Mouse (Mus musculus): ENCODE results near the gene Vmn1r72. TPM values are rescaled to one million over a fixed set of nuclear protein-coding genes. Genes with fewer than 3 reads are reported as not detected.
"Not testable (repeated sequence)": the region's sequence is repeated elsewhere in the genome, so short reads cannot be mapped to it uniquely, and the experiment has no call there.

Vmn1r72 gene
- polyA plus RNA-seq (2016; fragmentation: Nextera tagmentation; extraction: Ambion mirVana), result not detected in 2 replicates

GRCm38 (mm10) chr7:11680047-11680446, at the start of gene Vmn1r72:
TSS of gene Vmn1r72 (minus strand) at chr7:11680147.
- ATAC-seq (ENCODE audit: low FRiP score); H3K4me3 ChIP-seq; H3K4me1 ChIP-seq; H3K9ac ChIP-seq; H3K4me2 ChIP-seq (replicated peaks); H3K27me3 ChIP-seq; H3K36me3 ChIP-seq; H3K27ac ChIP-seq: not testable (repeated sequence)
- H3K9me3 ChIP-seq (replicated peaks), result peaks cover 14% of the 10 kb centered on the region

- H3K27ac ChIP-seq; H3K9ac ChIP-seq; H3K36me3 ChIP-seq; H3K4me3 ChIP-seq; H3K9me3 ChIP-seq (replicated peaks); H3K27me3 ChIP-seq; ATAC-seq (ENCODE audit: low FRiP score); H3K4me2 ChIP-seq (replicated peaks); H3K4me1 ChIP-seq: not testable (repeated sequence)
- WGBS, result 9% methylated on average over 8 of the region's 8 CpGs
Observed at GRCm38 (mm10) chr7:11617082-11617481, 62.9 kb downstream of the Vmn1r72 start.

Other genes starting within 250 kb of the Vmn1r72 start
- not detected in 2 replicates for gene Zscan4-ps2, start 165.8 kb downstream of the Vmn1r72 start, polyA plus RNA-seq (2016; fragmentation: Nextera tagmentation; extraction: Ambion mirVana)
- gene Zscan4-ps3, start 70.8 kb downstream of the Vmn1r72 start, polyA plus RNA-seq (2016; fragmentation: Nextera tagmentation; extraction: Ambion mirVana), result not detected in 2 replicates
- not detected in 2 replicates for gene Vmn1r73, start 50.1 kb upstream of the Vmn1r72 start, polyA plus RNA-seq (2016; fragmentation: Nextera tagmentation; extraction: Ambion mirVana)
- gene Vmn1r74, start 153.8 kb upstream of the Vmn1r72 start, polyA plus RNA-seq (2016; fragmentation: Nextera tagmentation; extraction: Ambion mirVana), result not detected in 2 replicates
- gene Vmn1r75, start 194.5 kb upstream of the Vmn1r72 start, polyA plus RNA-seq (2016; fragmentation: Nextera tagmentation; extraction: Ambion mirVana), result not detected in 2 replicates

Data from hindbrain, embryonic 12.5 days (tissue).